Mouse (Mus musculus) mouse trophoblast stem cell (cell line): ENCODE measurements around the gene Olfr1415.
"Not testable (repeated sequence)": the region's sequence is repeated elsewhere in the genome, so short reads cannot be mapped to it uniquely, and the experiment has no call there.

Experiments used
- in situ Hi-C, 2 experiments: fragments of 300-500 bp; cut with MseI, MboI; formaldehyde crosslinking; loops; 2 replicates in 1 of 2; 3 replicates in 1 of 2; pipeline ENCODE4 v1.15.1; 2025

Gene Olfr1415

GRCm38 (mm10) chr1:92496001-92496400, at the start of gene Olfr1415:
Olfr1415 (minus strand) TSS chr1:92496101.
- in situ Hi-C loops: no loop called here

GRCm38 (mm10) chr1:92539071-92539470, 43.2 kb upstream of the Olfr1415 start:
- in situ Hi-C loops: no loop called here

- in situ Hi-C loops: no loop called here
Observed at GRCm38 (mm10) chr1:92536972-92537371, 41.1 kb upstream of the Olfr1415 start.

- in situ Hi-C loops: loop anchor here (5.0 kb wide), 1 partner anchor 89 kb away; no protein-coding TSS in a partner anchor
Observed at GRCm38 (mm10) chr1:92523764-92524163, 27.9 kb upstream of the Olfr1415 start.

- in situ Hi-C loops: loop anchor here (5.0 kb wide), 1 partner anchor 91 kb away; no protein-coding TSS in a partner anchor
Observed at GRCm38 (mm10) chr1:92521376-92521775, 25.5 kb upstream of the Olfr1415 start.

GRCm38 (mm10) chr1:92519046-92519445, 23.1 kb upstream of the Olfr1415 start:
- in situ Hi-C loops: no loop called here

- in situ Hi-C loops: no loop called here
Observed at GRCm38 (mm10) chr1:92518561-92518960, 22.7 kb upstream of the Olfr1415 start, which contains the start of gene Olfr1414. Olfr1414 (minus strand) TSS chr1:92518661.

GRCm38 (mm10) chr1:92515390-92515789, 19.5 kb upstream of the Olfr1415 start:
- in situ Hi-C loops: no loop called here

- in situ Hi-C loops: not testable (repeated sequence)
Observed at GRCm38 (mm10) chr1:92511646-92512045, 15.7 kb upstream of the Olfr1415 start.

GRCm38 (mm10) chr1:92485013-92485412, 10.9 kb downstream of the Olfr1415 start, which contains the start of gene Olfr1416:
Olfr1416 (minus strand) TSS chr1:92485113.
- in situ Hi-C loops: no loop called here

- in situ Hi-C loops: no loop called here
Observed at GRCm38 (mm10) chr1:92474066-92474578, 21.8 kb downstream of the Olfr1415 start.

GRCm38 (mm10) chr1:92473165-92474041, 22.5 kb downstream of the Olfr1415 start, which contains the start of gene Ndufa10:
Ndufa10 (minus strand) TSS chr1:92473860.
- in situ Hi-C loops: no loop called here

GRCm38 (mm10) chr1:92468891-92469290, 27.0 kb downstream of the Olfr1415 start:
- in situ Hi-C loops: no loop called here

GRCm38 (mm10) chr1:92458416-92458815, 37.5 kb downstream of the Olfr1415 start:
- in situ Hi-C loops: no loop called here

- in situ Hi-C loops: no loop called here
Observed at GRCm38 (mm10) chr1:92457758-92458157, 38.1 kb downstream of the Olfr1415 start.

- in situ Hi-C loops: no loop called here
Observed at GRCm38 (mm10) chr1:92453751-92454445, 42.0 kb downstream of the Olfr1415 start.

- in situ Hi-C loops: no loop called here
Observed at GRCm38 (mm10) chr1:92448293-92448692, 47.6 kb downstream of the Olfr1415 start.

- in situ Hi-C loops: no loop called here
Observed at GRCm38 (mm10) chr1:92441453-92442063, 54.3 kb downstream of the Olfr1415 start.

- in situ Hi-C loops: no loop called here
Observed at GRCm38 (mm10) chr1:92440066-92440750, 55.7 kb downstream of the Olfr1415 start.
